Mouse (Mus musculus): ENCODE results near the gene Hist2h2ab.

- TF ChIP-seq CTCF (IDR thresholded peaks at IDR 0.05; ENCODE audit: low read depth, low read length): no peak
- TF ChIP-seq TAL1 (conservative IDR thresholded peaks at IDR 0.05; ENCODE audit: low read depth, low read length): no peak
- no peak for TF ChIP-seq GATA1 (IDR thresholded peaks at IDR 0.05; ENCODE audit: borderline replicate concordance, low read length)
Measured at GRCm38 (mm10) chr3:96255926-96256593, 36.4 kb downstream of the Hist2h2ab start.
